Mouse (Mus musculus) kidney, adult 2 months (tissue): ENCODE measurements at regions not wholly inside any gene's neighbourhood (a gene's known extent, or its start where the extent isn't known, plus 50 kb on each side); places are given as distances from the start of the nearest gene placed in this dataset.

ENCODE experiments used
- CTCF ChIP-seq: fragments of 200-500 bp; conservative IDR thresholded peaks from 2 replicates; pipeline ENCODE4 v1.5.1; 2011; ENCODE audit warnings: low read depth, mild to moderate bottlenecking, control low read depth, low read length, moderate library complexity, mixed read lengths; ENCODE audit not compliant: insufficient read depth, insufficient read length
- POLR2A ChIP-seq: fragments of 200-500 bp; IDR thresholded peaks from one replicate; pipeline ENCODE4 v1.6.1; 2011; ENCODE audit warnings: low read depth, low read length, control low read depth

GRCm38 (mm10) chr7:106580424-106580823 is 100.0 kb downstream of the Olfr693 start:
- TF ChIP-seq POLR2A (no peak), CTCF (no peak)
